8 mouse cellular contexts compared by ENCODE assay signal in genomic region chr1:135146077-135146945, GRCm38 (mm10). TPM values are rescaled to one million over a fixed set of nuclear protein-coding genes. Genes with fewer than 3 reads are reported as not detected.
DNase-seq lines count a peak whose midpoint lies in the region; ATAC-seq lines count a peak whose summit lies in the region.

Gene Arl8a, plus strand, starts transcription at chr1:135146824.

- no peaks in the 10 kb centered on the region for H3K36me3 ChIP-seq in embryonic facial prominence, embryonic 14.5 days (ENCODE audit: control insufficient read depth, insufficient read depth, low read length)

- no peaks in the 10 kb centered on the region for H3K27me3 ChIP-seq in embryonic facial prominence, embryonic 14.5 days (replicated peaks; ENCODE audit: control insufficient read depth, insufficient read depth, low read length)

- H3K4me3 ChIP-seq in embryonic facial prominence, embryonic 14.5 days (ENCODE audit: low read depth, low read length): peak within 1 kb of the TSS; percentile 98

- 1% methylated on average over 31 of the region's 78 CpGs for WGBS in embryonic facial prominence, embryonic 14.5 days

- peak within 1 kb of the TSS; percentile 95 for H3K27ac ChIP-seq in embryonic facial prominence, embryonic 14.5 days (replicated peaks; ENCODE audit: low read depth, low read length)

- DNase-seq in 3T3-L1 (ENCODE audit: low read depth, low spot score): peak; percentile 61
- DNase-seq in adrenal gland, postnatal 36 days: peak; percentile 94 to 95
- DNase-seq in embryonic facial prominence, embryonic 14.5 days (ENCODE audit: low spot score): peak; percentile 92
- DNase-seq in heart, adult 8-10 months (ENCODE audit: low spot score): peak; percentile 76
- peak; percentile 79 for DNase-seq in kidney, adult 9 months
- peak; percentile 90 for DNase-seq in liver
- peak; percentile 30 to 64 for DNase-seq in monocyte, adult 2 months (ENCODE audit: low read depth in 1 of 2, low spot score in 2 of 2)
- DNase-seq in spleen, postnatal 14 days (ENCODE audit: low spot score in 2 of 2): peak; percentile 74 to 84

- peaks cover 14% of the 10 kb centered on the region for H3K4me1 ChIP-seq in embryonic facial prominence, embryonic 14.5 days (ENCODE audit: control insufficient read depth, insufficient read depth, low read length)

- H3K4me2 ChIP-seq in embryonic facial prominence, embryonic 14.5 days (ENCODE audit: low read depth, low read length): peak within 1 kb of the TSS; percentile 75

- H3K9ac ChIP-seq in embryonic facial prominence, embryonic 14.5 days (ENCODE audit: low read depth, low read length): peak within 1 kb of the TSS; percentile 95

- peak; percentile 85 for ATAC-seq in embryonic facial prominence, embryonic 14.5 days (ENCODE audit: low read depth)

- H3K9me3 ChIP-seq in embryonic facial prominence, embryonic 14.5 days (ENCODE audit: control insufficient read depth, low read length): no peaks in the 10 kb centered on the region

RNA-seq across cellular contexts. Expression of gene Arl8a, which starts in this region (rescaled TPM):
- total RNA-seq in adrenal gland, postnatal 36 days (2021): 10 to 100 TPM; 52.5 to 56.3 TPM
- polyA plus RNA-seq in embryonic facial prominence, embryonic 14.5 days (2014; fragmentation: Nextera tagmentation; extraction: Ambion mirVana): 73.8 and 74.7 TPM in 2 replicates
- total RNA-seq in heart, adult 8-10 months (2022): 10 to 100 TPM; 19.0 to 21.4 (median 20.7) TPM

Comparison
In these comparisons a context has a peak if more than half of its experiments do, and no peak if none do; other contexts are left out.
1. Peak in every context shown above with its lines: DNase-seq, ATAC-seq, H3K4me3 ChIP-seq and H3K27ac ChIP-seq.